Mouse (Mus musculus) embryonic facial prominence, embryonic 10.5 days (tissue): ENCODE data around the gene Tmem132d. TPM values are rescaled to one million over a fixed set of nuclear protein-coding genes. Genes with fewer than 3 reads are reported as not detected.

Source experiments
- DNase-seq: peaks from one replicate; pipeline ENCODE4 v3.0.0-alpha.2; 2017; ENCODE audit warnings: low spot score
- H3K27ac ChIP-seq: fragments of 300-500 bp; sonication (generic); replicated peaks from 2 replicates; pipeline ENCODE4 v1.5.1; 2016; ENCODE audit warnings: mild to moderate bottlenecking
- H3K27me3 ChIP-seq: fragments of 300-500 bp; sonication (generic); replicated peaks from 2 replicates; pipeline ENCODE4 v1.6.1; 2016; ENCODE audit warnings: low read depth, mild to moderate bottlenecking; ENCODE audit not compliant: poor library complexity, severe bottlenecking
- H3K36me3 ChIP-seq: fragments of 300-500 bp; sonication (generic); replicated peaks from 2 replicates; pipeline ENCODE4 v1.6.1; 2016; ENCODE audit warnings: mild to moderate bottlenecking, moderate library complexity
- H3K4me1 ChIP-seq: fragments of 300-500 bp; sonication (generic); 2 replicates; pipeline ENCODE4 v1.6.1; 2016
- H3K4me3 ChIP-seq: fragments of 300-500 bp; sonication (generic); 2 replicates; pipeline ENCODE4 v1.5.1; 2016; ENCODE audit warnings: mild to moderate bottlenecking, moderate library complexity
- H3K9me3 ChIP-seq: fragments of 300-500 bp; sonication (generic); 2 replicates; pipeline ENCODE4 v1.6.1; 2016; ENCODE audit warnings: mild to moderate bottlenecking
- WGBS: fragments of 180-500 bp; shearing (Covaris S2); methylation state at CpG from one replicate; pipeline ENCODE4 v1.1.7; 2016; 5-methylcytosine and 5-hydroxymethylcytosine counted together
- polyA plus RNA-seq: library from polyadenylated mRNA; unstranded; fragments of >200 nt; fragmentation: Nextera tagmentation; extraction: Ambion mirVana; gene quantifications from 2 replicates; pipeline ENCODE4 v1.2.1, GENCODE M21; 2016

Gene Tmem132d
- polyA plus RNA-seq, 1 experiment from 2014 or later, result 0.85 TPM

- Histone ChIP-seq H3K27ac (no peak overlapping the region), H3K4me3 (no peak overlapping the region), H3K36me3 (no peaks in the 10 kb centered on the region), H3K4me1 (no peaks in the 10 kb centered on the region), H3K27me3 (no peaks in the 10 kb centered on the region), H3K9me3 (0 out of 2 replicates have a peak, but pooled peaks cover 6% of the 10 kb centered on the region)
- DNase-seq, result no peak
- WGBS, result 92% methylated on average over 3 of the region's 3 CpGs
Observed at GRCm38 (mm10) chr5:128404223-128404622, 28.7 kb downstream of the Tmem132d start.

- Histone ChIP-seq H3K4me3 (no peak overlapping the region), H3K27ac (no peak overlapping the region), H3K9me3 (peaks cover 8% of the 10 kb centered on the region; the same call in 1 of the 2 replicates), H3K27me3 (no peaks in the 10 kb centered on the region), H3K36me3 (no peaks in the 10 kb centered on the region), H3K4me1 (no peaks in the 10 kb centered on the region)
- peak; percentile 10 for DNase-seq
- 86% methylated on average over 3 of the region's 3 CpGs for WGBS
Observed at GRCm38 (mm10) chr5:128392372-128392771, 40.5 kb downstream of the Tmem132d start.

- no peaks in the 10 kb centered on the region for H3K9me3 ChIP-seq
- no peaks in the 10 kb centered on the region for H3K36me3 ChIP-seq
- no peak overlapping the region for H3K27ac ChIP-seq
- WGBS, result 59% methylated on average over 4 of the region's 4 CpGs
- no peak for DNase-seq
- no peaks in the 10 kb centered on the region for H3K4me1 ChIP-seq
- no peak overlapping the region for H3K4me3 ChIP-seq
- H3K27me3 ChIP-seq, result no peaks in the 10 kb centered on the region
Observed at GRCm38 (mm10) chr5:128389665-128390064, 43.2 kb downstream of the Tmem132d start.

GRCm38 (mm10) chr5:128388358-128389141, 44.3 kb downstream of the Tmem132d start:
- H3K4me3 ChIP-seq, result no peak overlapping the region
- no peak overlapping the region for H3K27ac ChIP-seq
- no peaks in the 10 kb centered on the region for H3K9me3 ChIP-seq
- WGBS, result 71% methylated on average over 7 of the region's 7 CpGs
- H3K27me3 ChIP-seq, result no peaks in the 10 kb centered on the region
- H3K36me3 ChIP-seq, result no peaks in the 10 kb centered on the region
- H3K4me1 ChIP-seq, result no peaks in the 10 kb centered on the region
- DNase-seq, result no peak

- Histone ChIP-seq H3K36me3 (no peaks in the 10 kb centered on the region), H3K27me3 (no peaks in the 10 kb centered on the region), H3K27ac (no peak overlapping the region), H3K4me1 (no peaks in the 10 kb centered on the region), H3K9me3 (no peaks in the 10 kb centered on the region), H3K4me3 (no peak overlapping the region)
- DNase-seq, result no peak
- WGBS, result 94% methylated on average over 3 of the region's 3 CpGs
Observed at GRCm38 (mm10) chr5:128369814-128370213, 63.1 kb downstream of the Tmem132d start.

- DNase-seq, result no peak
- no peak overlapping the region for H3K27ac ChIP-seq
- H3K9me3 ChIP-seq, result no peaks in the 10 kb centered on the region
- no peaks in the 10 kb centered on the region for H3K36me3 ChIP-seq
- H3K27me3 ChIP-seq, result no peaks in the 10 kb centered on the region
- no peaks in the 10 kb centered on the region for H3K4me1 ChIP-seq
- H3K4me3 ChIP-seq, result no peak overlapping the region
- WGBS, result 95% methylated on average over 7 of the region's 7 CpGs
Observed at GRCm38 (mm10) chr5:128369111-128369510, 63.8 kb downstream of the Tmem132d start.

- WGBS, result 90% methylated on average over 3 of the region's 3 CpGs
- DNase-seq, result no peak
Observed at GRCm38 (mm10) chr5:128365261-128365985, 67.5 kb downstream of the Tmem132d start.

GRCm38 (mm10) chr5:128360946-128361675, 71.8 kb downstream of the Tmem132d start:
- Histone ChIP-seq H3K4me3 (no peak overlapping the region), H3K36me3 (no peaks in the 10 kb centered on the region), H3K4me1 (no peaks in the 10 kb centered on the region), H3K27me3 (no peaks in the 10 kb centered on the region), H3K27ac (no peak overlapping the region), H3K9me3 (no peaks in the 10 kb centered on the region)
- 66% methylated on average over 23 of the region's 23 CpGs for WGBS
- DNase-seq, result no peak

More at GRCm38 (mm10) chr5:128365261-128365985, 67.5 kb downstream of the Tmem132d start:
- Histone ChIP-seq H3K27me3 (no peaks in the 10 kb centered on the region), H3K27ac (no peak overlapping the region), H3K4me3 (no peak overlapping the region), H3K36me3 (no peaks in the 10 kb centered on the region), H3K4me1 (no peaks in the 10 kb centered on the region), H3K9me3 (no peaks in the 10 kb centered on the region)

GRCm38 (mm10) chr5:128348835-128349234, 84.0 kb downstream of the Tmem132d start:
- Histone ChIP-seq H3K4me1 (peaks cover 5% of the 10 kb centered on the region; the same call in 1 of the 2 replicates), H3K36me3 (no peaks in the 10 kb centered on the region), H3K27me3 (no peaks in the 10 kb centered on the region), H3K4me3 (no peak overlapping the region), H3K27ac (no peak overlapping the region), H3K9me3 (peaks cover 4% of the 10 kb centered on the region; the same call in 1 of the 2 replicates)
- WGBS, result 38% methylated on average over 2 of the region's 2 CpGs
- peak; percentile 54 for DNase-seq

- H3K9me3 ChIP-seq, result no peaks in the 10 kb centered on the region
- no peaks in the 10 kb centered on the region for H3K36me3 ChIP-seq
- H3K27me3 ChIP-seq, result no peaks in the 10 kb centered on the region; the same call in 1 of the 2 replicates
- peaks cover 28% of the 10 kb centered on the region for H3K4me1 ChIP-seq
- WGBS, result 60% methylated on average over 7 of the region's 7 CpGs
- no peak overlapping the region for H3K27ac ChIP-seq
- no peak overlapping the region for H3K4me3 ChIP-seq
- no peak for DNase-seq
Observed at GRCm38 (mm10) chr5:128336841-128337240, 96.0 kb downstream of the Tmem132d start.

GRCm38 (mm10) chr5:128332766-128333165, 100.1 kb downstream of the Tmem132d start:
- 67% methylated on average over 7 of the region's 7 CpGs for WGBS
- Histone ChIP-seq H3K27ac (no peak overlapping the region), H3K4me1 (peaks cover 28% of the 10 kb centered on the region), H3K27me3 (no peaks in the 10 kb centered on the region; the same call in 1 of the 2 replicates), H3K9me3 (no peaks in the 10 kb centered on the region), H3K36me3 (no peaks in the 10 kb centered on the region), H3K4me3 (no peak overlapping the region)
- DNase-seq, result no peak

- peaks cover 28% of the 10 kb centered on the region for H3K4me1 ChIP-seq
- H3K36me3 ChIP-seq, result no peaks in the 10 kb centered on the region
- no peak overlapping the region for H3K27ac ChIP-seq
- H3K27me3 ChIP-seq, result no peaks in the 10 kb centered on the region; the same call in 1 of the 2 replicates
- 88% methylated on average over 8 of the region's 8 CpGs for WGBS
- DNase-seq, result no peak
- H3K9me3 ChIP-seq, result no peaks in the 10 kb centered on the region
- H3K4me3 ChIP-seq, result no peak overlapping the region
Observed at GRCm38 (mm10) chr5:128330351-128330750, 102.5 kb downstream of the Tmem132d start.
